Mouse (Mus musculus) central nervous system, embryonic 14 days (tissue): ENCODE data around the gene Gm4756. TPM values are rescaled to one million over a fixed set of nuclear protein-coding genes. Genes with fewer than 3 reads are reported as not detected.

Source experiments
- polyA plus RNA-seq: library from polyadenylated mRNA; depleted of rRNA; stranded (reverse); fragments of >200 nt; gene quantifications from 2 replicates; pipeline ENCODE4 v1.2.3, GENCODE M21; 2012; rRNA removed

Gm4756 gene
- polyA plus RNA-seq = not detected in 2 replicates

GRCm38 (mm10) chr12:72649611-72650330 is at the start of gene Gm4756:
TSS of gene Gm4756 (minus strand) at chr12:72649661.

GRCm38 (mm10) chr12:72664735-72665337 is 15.4 kb upstream of the Gm4756 start, which contains the start of gene Dhrs7:
TSS of gene Dhrs7 (minus strand) at chr12:72664909.

GRCm38 (mm10) chr12:72536021-72536597 is 113.4 kb downstream of the Gm4756 start, which contains the start of gene Pcnx4:
TSS of gene Pcnx4 (plus strand) at chr12:72536383.

Other genes starting within 250 kb of the Gm4756 start
- 984 and 1,135 TPM in 2 replicates for gene Rtn1, start 240.6 kb downstream of the Gm4756 start, polyA plus RNA-seq
- gene Lrrc9, start 207.8 kb downstream of the Gm4756 start, polyA plus RNA-seq = 2.4 and 3.0 TPM in 2 replicates
- gene Pcnx4, start 113.3 kb downstream of the Gm4756 start, polyA plus RNA-seq = 14.5 and 14.8 TPM in 2 replicates
- gene Dhrs7, start 15.2 kb upstream of the Gm4756 start, polyA plus RNA-seq = 7.0 and 8.8 TPM in 2 replicates
- gene Ppm1a, start 107.8 kb upstream of the Gm4756 start, polyA plus RNA-seq = 116 and 121 TPM in 2 replicates